Mouse (Mus musculus) cerebral cortex, adult 2 months (tissue): ENCODE measurements around the gene Aph1c.

Source experiments
- WGBS: fragments of 180-500 bp; shearing (Covaris S2); methylation state at CpG from one replicate; pipeline ENCODE4 v1.1.7; 2018; 5-methylcytosine and 5-hydroxymethylcytosine counted together

Aph1c gene

DNA sequence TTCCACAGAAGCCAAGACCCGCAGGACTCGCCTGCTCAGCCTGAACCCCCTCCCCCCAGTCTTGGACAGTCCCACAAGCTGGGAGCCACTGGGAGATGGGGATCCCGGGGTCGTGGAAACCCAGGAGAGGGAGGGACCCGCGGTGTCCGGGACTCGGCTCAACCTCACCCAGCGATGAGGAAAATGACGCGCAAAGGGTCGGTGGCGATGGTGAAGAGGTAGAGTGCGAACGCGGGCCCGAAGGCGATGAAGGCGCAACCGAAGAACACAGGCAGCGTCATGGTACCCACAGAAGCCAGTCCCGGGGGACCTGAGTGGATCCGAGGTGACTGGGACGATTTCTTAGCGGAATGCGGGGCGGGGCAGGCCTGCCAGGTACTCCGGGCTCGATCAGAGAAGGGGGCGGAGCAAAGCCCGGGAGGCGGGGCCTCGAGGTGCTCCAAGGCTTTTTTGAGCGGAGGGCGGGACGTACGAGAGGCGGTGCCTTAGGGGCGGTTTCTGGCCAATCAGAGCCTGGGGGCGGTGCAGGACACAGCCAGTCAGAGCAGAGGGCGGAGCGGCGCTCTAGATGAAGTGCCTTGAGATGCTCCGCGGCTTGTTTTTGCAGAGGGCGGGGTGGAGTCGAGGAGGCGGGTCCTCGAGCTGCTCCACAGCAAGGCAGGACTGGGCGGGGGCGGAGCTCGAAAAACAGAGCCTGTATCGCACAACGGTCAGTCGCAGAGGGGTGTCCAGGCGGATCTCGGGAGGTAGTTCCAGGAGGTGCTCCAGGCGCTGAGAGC lies at the start of gene Aph1c:
Gene Aph1c, minus strand, starts transcription at position 409 of the 779 bp plus-strand sequence.
- under 1% methylated on average over 58 of the region's 58 CpGs for WGBS

DNA sequence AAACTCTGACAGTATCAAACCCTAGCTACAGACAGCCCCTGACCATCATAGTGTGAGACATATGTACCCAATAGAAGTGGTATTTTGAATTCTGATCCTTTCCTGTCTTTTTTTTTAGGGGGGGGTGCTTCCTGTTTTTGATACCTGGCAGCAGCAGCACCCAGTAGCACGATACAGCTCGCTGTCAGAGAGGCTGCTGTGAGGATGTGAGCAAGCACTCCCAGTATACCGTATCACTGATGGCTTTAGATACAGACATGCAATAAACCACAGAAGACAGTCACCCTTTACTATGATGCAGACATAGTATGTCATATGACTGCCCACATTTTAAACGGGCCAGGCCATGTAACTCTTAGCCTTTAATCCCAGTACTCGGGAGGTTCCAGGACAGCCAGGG lies 49.0 kb upstream of the Aph1c start:
- WGBS, result 89% methylated on average over 5 of the region's 5 CpGs

DNA sequence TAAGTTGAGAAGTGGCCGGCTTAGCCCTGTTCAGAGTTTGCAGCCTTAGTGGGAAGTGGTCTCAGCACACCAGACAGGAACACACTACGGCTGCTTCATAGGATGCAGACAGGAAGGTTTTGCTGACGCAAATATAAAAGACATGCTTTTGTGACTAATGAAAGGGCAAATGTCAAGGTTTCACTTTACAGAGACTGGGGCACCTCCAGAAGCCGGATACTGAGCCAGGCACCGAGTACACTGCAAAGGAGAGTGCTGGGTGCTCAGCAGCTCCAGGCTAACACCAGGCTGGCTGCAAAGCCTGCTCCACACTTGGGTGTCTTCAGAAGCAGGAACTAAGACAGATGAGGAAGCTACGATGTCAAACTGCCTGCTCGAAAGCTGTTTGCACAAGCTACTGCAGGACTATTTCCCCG lies 47.9 kb upstream of the Aph1c start:
- WGBS, result 77% methylated on average over 8 of the region's 8 CpGs

DNA sequence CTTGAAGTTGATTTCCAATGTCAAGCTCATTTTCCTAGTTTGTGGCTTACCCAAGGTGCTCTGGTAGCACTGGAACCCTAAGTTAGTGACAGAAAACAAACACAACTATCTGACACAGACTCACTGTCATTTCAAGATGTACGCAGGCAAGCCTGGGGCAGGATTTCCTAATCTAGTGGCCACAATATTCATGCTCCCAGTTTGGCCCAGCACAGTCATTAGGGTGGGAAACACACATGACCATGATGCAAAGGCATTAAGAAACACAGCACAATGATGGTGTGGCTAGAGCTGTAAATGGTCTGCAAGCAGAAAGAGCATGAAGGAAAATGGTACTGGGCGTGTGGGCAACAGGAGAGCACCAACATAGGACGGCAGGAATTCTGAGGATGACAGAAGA lies 47.3 kb upstream of the Aph1c start:
- 88% methylated on average over 3 of the region's 3 CpGs for WGBS

DNA sequence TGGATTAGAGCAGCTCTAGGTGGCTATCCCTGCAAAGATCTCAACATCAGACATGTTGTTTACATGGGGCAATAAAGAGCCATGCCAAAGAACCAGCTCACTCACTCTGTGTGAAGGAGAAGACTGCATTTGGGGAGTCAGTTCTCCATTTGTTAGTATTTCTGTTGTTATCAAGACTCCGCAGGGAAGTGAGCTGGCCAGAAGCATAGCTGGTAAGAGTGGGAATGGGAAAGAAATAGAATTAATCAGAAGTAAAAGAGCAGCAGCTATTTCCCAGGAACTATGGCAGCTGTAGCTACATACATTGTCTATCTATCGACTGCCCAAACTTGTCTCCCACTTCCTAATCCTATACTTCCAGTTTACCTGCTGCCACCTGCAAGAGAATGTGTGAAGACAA lies 46.2 kb upstream of the Aph1c start:
- 65% methylated on average over 2 of the region's 2 CpGs for WGBS

DNA sequence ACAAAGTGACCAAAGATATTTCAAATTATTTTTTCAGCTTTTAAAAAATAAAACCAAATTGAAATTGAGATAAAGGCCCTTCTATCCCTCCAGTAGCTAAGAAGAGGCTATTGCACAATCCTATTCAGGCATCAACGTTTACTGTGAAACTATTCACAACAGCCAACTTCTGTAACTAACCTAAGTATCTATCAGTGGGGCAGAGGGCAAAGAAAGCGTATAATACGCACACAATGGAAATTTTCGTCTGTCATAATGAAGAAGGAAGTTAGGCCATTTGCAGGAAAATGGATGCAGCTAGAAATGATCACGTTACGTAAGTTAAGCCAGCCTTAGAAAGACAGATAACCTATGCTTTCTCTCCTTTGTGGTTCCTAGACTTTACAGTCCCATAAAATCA lies 45.0 kb upstream of the Aph1c start:
- 83% methylated on average over 6 of the region's 6 CpGs for WGBS

DNA sequence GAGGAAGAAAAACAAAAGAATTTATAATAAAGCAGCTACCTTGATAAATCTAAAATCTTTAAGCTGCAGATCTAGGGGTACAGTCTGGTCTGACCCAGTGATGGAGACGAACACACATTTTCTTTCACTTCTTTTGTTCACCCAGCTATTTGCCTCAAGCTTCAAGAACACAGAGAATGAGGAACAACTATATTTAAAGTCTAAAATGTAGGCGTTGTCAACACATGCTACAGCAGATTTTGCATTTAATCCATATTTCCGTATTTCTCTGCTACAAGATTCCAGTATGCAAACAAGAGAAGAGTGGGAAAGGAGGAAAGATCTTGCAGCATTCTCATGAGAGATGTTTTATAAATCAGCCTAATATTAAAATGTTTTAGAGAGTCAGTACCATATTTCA lies 44.4 kb upstream of the Aph1c start:
- WGBS, result 55% methylated on average over 3 of the region's 3 CpGs

DNA sequence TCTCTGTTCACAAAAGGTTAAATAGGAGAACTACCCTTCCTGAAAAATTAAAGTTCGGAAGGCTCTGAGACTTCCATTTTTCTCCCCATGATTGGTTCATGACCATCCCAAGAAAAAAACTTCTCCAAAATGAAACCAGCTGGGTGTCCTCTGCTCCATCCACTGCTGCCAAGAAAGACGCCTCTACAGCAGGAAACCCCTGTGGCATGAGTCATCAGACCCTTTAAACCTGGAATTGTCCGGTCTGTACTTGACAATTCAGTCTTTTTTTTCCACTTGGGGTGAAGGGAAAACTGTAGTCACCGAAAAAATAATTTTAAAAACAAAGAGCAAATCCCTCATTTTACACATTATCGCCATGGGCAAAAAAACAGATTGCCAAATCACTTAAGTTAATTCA lies 42.1 kb upstream of the Aph1c start:
- 48% methylated on average over 5 of the region's 5 CpGs for WGBS

DNA sequence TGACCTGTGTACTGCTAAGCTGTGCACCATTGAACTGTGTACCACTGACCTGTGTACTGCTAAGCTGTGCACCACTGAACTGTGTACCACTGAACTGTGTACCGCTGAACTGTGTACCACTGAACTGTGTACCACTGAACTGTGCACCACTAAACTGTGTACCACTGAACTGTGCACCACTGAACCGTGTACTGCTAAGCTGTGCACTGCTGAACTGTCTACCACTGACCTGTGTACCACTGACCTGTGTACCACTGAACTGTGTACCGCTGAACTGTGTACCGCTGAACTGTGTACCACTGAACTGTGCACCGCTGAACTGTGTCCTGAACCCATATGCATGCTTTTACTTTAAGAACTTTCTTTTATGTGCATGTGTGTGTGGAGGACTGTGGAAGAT lies 39.8 kb upstream of the Aph1c start:
- 99% methylated on average over 5 of the region's 5 CpGs for WGBS

DNA sequence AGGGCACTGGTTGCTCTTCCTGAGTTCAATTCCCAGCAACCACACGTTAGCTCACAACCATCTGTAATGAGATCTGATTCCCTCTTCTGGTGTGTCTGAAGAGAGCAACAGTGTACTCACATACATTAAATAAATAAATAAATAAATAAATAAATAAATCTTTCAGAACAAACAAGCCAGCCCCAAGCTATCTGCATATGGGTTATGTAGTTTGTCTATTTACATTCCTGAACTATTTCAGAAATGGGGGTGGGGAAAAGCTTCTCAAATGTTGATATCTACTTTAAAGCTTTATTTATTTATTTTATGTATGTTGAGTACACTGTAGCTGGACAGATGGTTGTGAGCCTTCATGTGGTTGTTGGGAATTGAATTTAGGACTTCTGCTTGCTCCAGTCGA lies 38.5 kb upstream of the Aph1c start:
- 89% methylated on average over 2 of the region's 2 CpGs for WGBS

DNA sequence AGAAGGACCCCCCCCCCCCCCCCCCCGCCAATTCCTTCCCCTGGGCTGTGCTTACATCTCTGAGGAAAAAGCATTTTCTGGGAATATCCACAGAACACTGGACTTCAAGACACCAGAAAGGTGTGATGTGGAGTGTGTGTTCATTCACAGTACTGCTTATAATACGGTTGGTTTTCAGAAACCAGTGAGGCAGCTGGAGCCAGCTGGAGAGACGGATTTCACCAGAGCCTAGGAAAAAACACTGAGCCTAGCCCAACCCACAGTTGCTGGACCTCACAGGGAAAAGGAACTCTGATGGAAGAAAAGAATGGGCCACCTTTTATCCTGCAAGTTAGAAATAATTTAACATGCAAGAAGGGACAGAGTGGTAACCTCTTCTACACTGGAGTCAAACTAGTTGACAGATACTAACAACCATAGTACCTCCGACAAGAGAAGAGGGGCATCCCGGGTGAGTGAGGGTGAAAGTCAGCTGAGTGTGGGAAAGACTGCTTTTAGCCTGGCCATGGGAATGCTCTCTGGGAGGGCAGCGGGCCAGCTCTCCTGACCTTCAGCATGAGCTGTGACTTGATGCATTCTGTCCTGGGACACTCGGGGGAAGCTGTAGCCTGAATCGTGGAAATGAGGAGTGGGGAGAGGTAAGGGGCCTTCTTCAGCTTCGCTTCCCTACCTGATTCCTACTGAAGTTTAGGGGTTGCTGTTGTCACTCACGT lies 37.6 kb upstream of the Aph1c start:
- 80% methylated on average over 10 of the region's 10 CpGs for WGBS

DNA sequence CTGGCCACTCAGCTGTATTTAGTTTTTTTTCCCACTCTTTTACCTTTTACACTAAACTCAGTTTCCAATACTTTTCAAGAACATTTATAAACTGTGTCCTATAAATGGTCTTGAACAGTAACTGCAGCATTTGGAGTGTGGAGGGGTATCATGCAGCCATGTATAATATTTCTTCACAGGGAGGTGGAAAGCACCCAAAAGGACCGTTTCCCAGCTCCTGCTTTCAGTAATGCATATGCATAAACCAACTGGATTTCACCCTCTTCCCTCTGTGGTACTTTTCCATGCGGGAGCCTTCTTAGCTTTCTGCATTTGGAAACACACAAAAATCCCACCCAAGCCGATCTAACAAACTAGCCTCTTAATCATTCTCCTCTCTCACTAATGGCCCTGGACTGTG lies 30.2 kb upstream of the Aph1c start:
- WGBS, result 37% methylated on average over 3 of the region's 3 CpGs

DNA sequence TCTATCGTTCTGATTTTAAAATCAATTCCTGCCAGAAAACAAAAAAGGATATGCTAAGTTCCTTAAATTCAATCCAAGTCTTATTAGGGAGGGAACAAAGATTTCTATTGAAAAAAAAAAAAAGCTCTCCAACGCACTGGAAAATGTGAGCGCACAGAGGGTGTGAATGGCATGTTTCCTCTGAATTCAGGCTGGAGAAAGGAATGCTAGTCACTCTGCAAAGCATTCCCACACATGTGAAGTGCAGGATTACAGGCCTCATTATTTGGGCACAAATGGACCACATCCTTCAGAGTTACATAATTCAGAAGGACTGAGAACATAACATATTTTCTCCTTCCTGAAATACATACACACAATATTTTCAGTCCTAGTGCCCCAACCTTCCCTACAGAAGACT lies 28.9 kb upstream of the Aph1c start:
- WGBS, result 26% methylated on average over 3 of the region's 3 CpGs

DNA sequence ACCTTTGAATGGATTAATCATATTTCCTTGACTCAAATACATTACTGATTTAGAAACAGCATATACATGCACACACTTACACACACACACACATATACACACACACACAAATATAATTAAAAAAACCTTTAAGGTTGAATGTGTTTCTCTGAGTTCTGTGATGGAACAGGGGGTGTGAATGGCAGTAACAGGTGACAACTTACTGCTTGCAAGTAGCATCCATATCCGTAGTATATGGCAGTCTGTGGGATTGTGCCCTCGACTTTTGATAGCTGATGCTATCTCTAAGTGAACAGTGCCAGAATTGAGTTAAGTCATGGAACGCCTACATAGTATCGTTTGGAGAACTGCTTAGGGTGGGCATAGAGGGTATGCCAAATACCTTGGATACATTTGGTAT lies 27.7 kb upstream of the Aph1c start:
- WGBS, result 78% methylated on average over 4 of the region's 4 CpGs

DNA sequence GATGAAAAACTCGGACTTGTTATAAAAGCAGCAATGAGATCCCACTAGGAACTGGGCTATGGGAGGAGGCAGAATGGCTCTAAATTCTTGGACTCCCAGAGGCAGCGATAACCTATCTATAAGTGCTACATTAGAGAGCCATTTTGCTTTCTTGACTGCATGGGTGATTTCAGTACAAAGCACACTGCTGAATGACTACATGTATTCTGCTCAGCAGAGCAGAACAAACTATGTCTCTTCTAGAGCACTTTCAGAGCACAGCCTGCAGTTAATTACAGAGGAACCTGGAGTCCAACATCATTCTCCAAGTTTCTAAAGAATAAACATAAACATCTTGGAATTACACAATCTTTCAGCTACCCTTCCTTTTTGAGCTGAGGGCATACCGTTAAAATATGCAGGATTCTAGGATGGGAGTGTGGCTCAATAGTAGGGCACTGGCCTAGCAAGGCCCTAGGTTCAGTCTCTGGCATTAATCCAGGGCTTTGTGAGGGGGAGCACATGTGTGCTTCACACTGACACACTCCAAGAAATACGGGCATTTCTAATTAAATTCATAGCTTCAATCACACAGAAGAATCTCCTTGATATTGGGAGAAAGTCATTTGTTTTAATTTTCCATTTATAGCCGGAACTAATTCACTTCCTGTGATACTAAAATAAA lies 26.7 kb upstream of the Aph1c start:
- WGBS, result 61% methylated on average over 5 of the region's 5 CpGs

DNA sequence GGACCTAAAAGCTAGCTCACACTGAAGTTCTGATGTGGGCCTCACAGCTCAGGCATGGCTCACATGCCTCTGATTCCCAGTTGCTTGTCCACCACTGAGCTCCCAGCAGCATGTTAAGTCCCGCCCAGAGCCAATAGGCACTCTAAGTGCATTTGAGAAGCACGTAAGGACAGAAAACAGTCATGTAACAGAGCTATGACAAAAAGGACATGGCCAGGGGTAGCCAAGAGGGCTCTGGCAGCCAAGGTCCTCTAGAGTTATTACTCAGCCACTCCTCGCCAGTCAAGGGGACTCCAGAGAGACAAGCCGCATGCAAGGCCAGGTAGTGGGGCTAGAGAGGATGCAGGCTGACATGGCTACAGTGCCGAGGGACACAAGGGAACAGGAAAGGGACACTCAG lies 25.0 kb upstream of the Aph1c start:
- 96% methylated on average over 5 of the region's 5 CpGs for WGBS

DNA sequence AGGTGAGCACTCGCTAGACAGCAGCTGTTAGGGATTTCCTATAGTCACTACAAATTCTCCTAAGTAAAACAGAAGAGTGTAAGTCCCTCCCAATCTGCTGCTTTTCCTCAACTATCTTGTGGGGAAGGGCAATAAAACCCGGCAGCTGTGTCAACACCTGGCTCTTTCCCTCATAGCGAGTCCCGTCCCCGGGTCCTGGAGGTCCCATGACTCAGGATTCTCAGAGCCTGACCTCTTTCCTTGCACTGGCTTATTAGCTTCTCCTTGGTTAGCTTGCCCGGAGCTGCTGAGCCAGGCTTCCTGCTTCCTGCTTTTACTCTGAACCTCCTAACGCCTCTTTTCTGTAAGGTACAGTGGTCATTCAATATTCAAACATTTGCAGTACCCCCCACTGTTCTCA lies 21.3 kb upstream of the Aph1c start:
- WGBS, result 83% methylated on average over 7 of the region's 7 CpGs

DNA sequence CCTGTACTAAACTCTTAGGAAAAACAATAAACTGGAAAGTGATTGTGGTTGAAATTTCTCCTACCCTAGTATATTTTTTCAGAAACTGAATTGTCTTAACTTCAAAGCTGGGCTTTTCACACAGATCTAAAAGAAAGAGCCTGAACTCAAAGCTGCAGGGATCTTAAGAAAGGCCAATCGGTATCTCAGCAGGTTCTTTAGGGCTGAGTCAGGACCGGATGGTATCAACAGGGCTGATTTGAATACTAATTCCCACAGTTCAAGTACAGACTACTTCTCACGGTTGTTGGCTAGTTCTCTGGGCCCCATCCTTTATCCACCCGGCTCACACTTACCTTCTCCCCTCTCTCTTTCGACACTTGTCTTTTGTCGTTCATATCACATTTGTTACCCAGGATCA lies 18.1 kb upstream of the Aph1c start:
- WGBS, result 77% methylated on average over 6 of the region's 6 CpGs

DNA sequence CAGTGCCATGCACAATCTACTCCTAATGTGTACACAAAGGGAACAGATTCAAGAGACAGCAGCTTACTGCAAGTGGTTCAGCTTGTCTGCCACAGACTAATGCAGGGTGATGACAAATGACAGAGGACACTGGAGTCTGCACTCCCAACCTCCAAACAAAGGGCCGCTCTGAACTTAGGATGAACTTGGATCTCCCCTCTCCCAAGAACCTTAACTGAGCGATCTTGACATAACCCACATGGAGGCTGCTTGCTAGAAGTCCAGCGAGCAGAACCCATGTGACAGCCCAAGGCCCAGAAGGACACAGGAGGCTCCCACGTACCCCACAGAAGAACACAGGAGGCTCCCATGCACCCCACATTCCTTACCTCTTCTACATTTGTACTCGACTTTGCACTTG lies 16.4 kb upstream of the Aph1c start:
- WGBS, result 87% methylated on average over 5 of the region's 5 CpGs

DNA sequence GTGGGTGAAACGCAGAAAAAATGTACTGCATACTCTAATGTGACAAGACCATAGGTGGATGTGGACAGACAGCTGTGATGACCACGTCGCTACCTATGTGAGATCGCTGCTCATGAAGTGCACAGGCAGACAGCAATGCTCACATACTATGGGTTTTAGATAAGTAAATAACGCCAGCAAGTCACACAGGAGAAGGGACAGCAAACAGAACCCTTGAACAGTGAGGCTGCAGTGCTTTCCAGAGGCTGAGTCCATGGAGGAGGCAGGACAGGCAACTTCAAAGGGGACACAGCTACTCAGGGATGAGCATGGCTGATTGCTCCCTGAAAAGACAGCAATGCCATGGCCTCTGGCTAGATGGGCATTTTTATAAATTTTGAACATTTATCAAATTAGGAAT lies 12.3 kb upstream of the Aph1c start:
- 94% methylated on average over 5 of the region's 5 CpGs for WGBS

DNA sequence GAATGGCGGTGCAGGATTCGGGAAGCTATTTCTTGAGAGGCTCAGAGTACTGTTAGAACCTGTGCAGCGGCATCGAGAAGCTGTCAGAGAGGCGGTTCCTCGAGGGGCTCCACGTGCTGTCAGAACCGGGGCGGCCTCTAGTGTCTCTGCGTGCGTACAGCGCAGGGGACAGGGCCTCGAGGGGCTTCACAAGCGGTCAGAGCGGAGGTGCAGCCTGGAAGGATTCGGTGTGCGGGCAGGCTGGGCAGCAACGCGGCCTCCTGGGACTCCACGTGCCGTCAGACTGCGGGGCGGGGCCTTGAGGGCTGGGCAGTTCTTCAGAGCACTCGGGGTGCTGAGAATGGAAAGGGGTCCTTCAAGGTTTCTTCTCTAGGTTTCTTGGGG lies 563 bp upstream of the Aph1c start:
- WGBS, result under 1% methylated on average over 24 of the region's 24 CpGs

DNA sequence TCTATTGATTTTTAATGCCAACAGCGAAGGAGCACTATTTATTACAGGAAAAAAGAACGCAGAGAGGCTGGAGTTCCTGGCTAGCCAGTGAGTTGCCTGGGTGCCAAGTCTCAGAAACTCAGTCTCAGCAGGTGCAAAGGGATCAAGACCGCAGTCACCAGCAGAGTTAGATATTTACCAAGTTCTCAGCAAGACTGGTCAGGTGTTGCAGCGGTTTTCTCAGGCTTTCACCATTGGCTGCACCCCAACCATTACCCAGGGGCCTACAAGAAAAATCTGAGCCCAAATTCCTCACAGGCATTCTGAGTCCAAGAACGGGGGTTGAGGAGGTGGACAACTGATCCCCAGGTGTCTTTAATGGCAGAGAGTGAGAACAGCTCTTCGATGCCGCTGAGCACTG lies 675 bp downstream of the Aph1c start:
- WGBS, result 26% methylated on average over 7 of the region's 7 CpGs

DNA sequence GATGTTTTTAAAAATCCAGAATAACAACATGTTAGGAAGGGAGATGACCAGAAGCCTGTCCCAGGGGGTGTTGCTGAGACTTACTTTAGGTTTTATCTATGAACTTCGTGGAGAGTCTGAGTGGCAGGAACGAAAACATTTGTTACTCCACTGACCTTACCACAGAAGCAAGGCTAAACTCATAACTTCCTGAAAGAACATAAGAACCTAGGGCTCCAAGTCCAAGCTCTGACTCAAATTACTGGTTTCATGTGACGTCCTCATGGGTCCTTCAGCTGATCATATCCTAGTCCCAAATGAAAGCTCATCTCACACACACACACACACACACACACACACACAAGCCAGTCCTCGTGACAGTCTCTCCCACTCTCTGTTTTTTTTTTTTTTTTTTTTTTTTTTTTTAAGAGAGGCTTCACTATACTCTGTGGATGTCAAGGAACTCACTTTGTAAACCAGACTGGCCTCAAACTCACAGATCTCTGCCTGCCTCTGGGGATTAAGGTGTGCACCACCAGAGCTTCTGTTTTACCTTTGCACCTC lies 2.1 kb downstream of the Aph1c start:
- 75% methylated on average over 4 of the region's 4 CpGs for WGBS
